Mouse (Mus musculus) embryonic facial prominence, embryonic 14.5 days (tissue): ENCODE results near the gene Lyve1. TPM values are rescaled to one million over a fixed set of nuclear protein-coding genes. Genes with fewer than 3 reads are reported as not detected.

ENCODE experiments used
- ATAC-seq: fragments of 200-750 bp; cut with Nextera tagmentation; 2 replicates; pipeline ENCODE4 v1.8.0; 2017; ENCODE audit warnings: low read depth, moderate number of reproducible peaks, moderate TSS enrichment
- DNase-seq: peaks from one replicate; pipeline ENCODE4 v3.0.0-alpha.2; 2015; ENCODE audit warnings: low spot score
- H3K27ac ChIP-seq: fragments of 300-500 bp; sonication (generic); replicated peaks from 2 replicates; pipeline ENCODE4 v1.5.1; 2014; ENCODE audit warnings: low read depth, mild to moderate bottlenecking, low read length, moderate library complexity
- H3K27me3 ChIP-seq: fragments of 300-500 bp; sonication (generic); replicated peaks from 2 replicates; pipeline ENCODE4 v1.6.1; 2014; ENCODE audit warnings: low read length; ENCODE audit not compliant: control insufficient read depth, insufficient read depth
- H3K36me3 ChIP-seq: fragments of 300-500 bp; sonication (generic); 2 replicates; pipeline ENCODE4 v1.6.1; 2014; ENCODE audit warnings: low read length, mixed read lengths; ENCODE audit not compliant: control insufficient read depth, insufficient read depth
- H3K4me1 ChIP-seq: fragments of 300-500 bp; sonication (generic); 2 replicates; pipeline ENCODE4 v1.6.1; 2014; ENCODE audit warnings: antibody characterized with exemption, low read length; ENCODE audit not compliant: control insufficient read depth, insufficient read depth
- H3K4me2 ChIP-seq: fragments of 300-500 bp; sonication (generic); 2 replicates; pipeline ENCODE4 v1.6.1; 2014; ENCODE audit warnings: low read depth, mild to moderate bottlenecking, low read length, moderate library complexity, mixed read lengths
- H3K4me3 ChIP-seq: fragments of 300-500 bp; sonication (generic); 2 replicates; pipeline ENCODE4 v1.5.1; 2014; ENCODE audit warnings: low read depth, mild to moderate bottlenecking, low read length
- H3K9ac ChIP-seq: fragments of 300-500 bp; sonication (generic); 2 replicates; pipeline ENCODE4 v1.6.1; 2014; ENCODE audit warnings: low read depth, mild to moderate bottlenecking, low read length, moderate library complexity, mixed read lengths
- H3K9me3 ChIP-seq: fragments of 300-500 bp; sonication (generic); 2 replicates; pipeline ENCODE4 v1.6.1; 2016; ENCODE audit warnings: low read length; ENCODE audit not compliant: control insufficient read depth
- WGBS: fragments of 180-500 bp; shearing (Covaris S2); extraction: QIAGEN DNeasy Blood & Tissue Kit; methylation state at CpG from one replicate; pipeline ENCODE4 v1.1.7; 2014; 5-methylcytosine and 5-hydroxymethylcytosine counted together
- polyA plus RNA-seq: library from polyadenylated mRNA; unstranded; fragments of >200 nt; fragmentation: Nextera tagmentation; extraction: Ambion mirVana; gene quantifications from 2 replicates; pipeline ENCODE4 v1.2.1, GENCODE M21; 2014

Lyve1 gene
- polyA plus RNA-seq, 1 experiment from 2014 or later = 20.1 TPM

DNA sequence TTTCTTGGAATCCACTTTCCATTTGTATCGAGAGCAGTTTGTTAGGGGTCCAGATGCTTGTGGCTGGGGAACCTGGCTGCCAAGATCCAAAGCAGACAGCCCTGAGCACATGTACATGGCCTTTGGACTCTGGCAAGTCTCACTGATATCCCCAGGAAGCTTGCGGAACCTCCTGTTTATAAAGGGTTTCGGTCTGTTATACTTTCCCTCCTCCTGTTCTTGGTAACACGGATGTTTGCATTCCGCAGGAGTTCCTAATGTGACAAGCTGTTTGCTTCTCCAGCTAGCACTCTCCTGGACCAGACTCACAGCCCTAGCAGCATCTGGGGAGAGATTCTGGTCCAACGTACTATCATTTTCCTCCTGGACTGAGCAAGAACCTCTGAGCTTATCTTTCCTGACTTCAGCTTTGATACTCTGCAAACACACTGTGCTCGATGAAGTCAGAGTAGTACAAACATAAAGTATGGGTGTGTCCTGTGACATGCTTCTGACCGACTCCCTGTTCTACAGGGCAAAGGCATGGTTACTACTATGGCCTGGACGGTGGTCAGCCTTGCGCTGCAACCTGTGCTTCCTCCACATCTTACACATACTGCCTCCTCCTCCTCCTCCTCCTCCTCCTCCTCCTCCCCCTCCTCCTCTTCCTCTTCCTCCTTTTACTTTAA is 31.0 kb upstream of the Lyve1 start:
- Histone ChIP-seq H3K36me3 (no peaks in the 10 kb centered on the region), H3K27ac (no peak overlapping the region), H3K9me3 (no peaks in the 10 kb centered on the region), H3K4me1 (no peaks in the 10 kb centered on the region), H3K4me3 (no peak overlapping the region), H3K9ac (no peak overlapping the region), H3K27me3 (no peaks in the 10 kb centered on the region), H3K4me2 (no peak overlapping the region)
- WGBS = 67% methylated on average over 10 of the region's 10 CpGs
- no peak for ATAC-seq
- peak; percentile 23 for DNase-seq

DNA sequence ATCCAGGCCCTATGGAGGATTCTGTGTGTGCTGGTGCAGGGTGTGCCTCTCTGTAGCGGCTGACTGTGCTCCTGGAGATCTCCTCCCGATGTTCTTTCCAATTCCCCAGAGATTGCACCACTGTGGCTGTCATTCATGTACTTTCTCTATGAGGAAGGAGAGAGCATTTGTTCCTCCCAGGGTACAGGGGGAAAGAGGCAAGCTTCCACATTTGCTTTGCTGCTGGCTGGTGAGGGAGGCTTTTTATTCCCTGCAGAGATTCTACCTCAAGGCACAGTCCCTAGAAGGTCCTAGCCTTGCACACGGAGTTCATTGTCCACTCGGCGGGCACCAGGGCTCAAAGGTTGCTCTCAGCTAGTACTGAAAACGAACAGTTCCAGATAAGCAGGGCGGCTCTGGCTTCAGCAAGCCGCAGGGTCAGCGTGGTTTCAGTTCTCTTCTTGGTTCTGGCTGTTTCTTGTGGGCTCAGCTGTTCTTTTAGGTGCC is 28.5 kb upstream of the Lyve1 start:
- no peaks in the 10 kb centered on the region for H3K27me3 ChIP-seq
- H3K27ac ChIP-seq = no peak overlapping the region
- no peaks in the 10 kb centered on the region for H3K9me3 ChIP-seq
- no peak overlapping the region for H3K4me3 ChIP-seq
- no peaks in the 10 kb centered on the region for H3K36me3 ChIP-seq
- H3K4me2 ChIP-seq = no peak overlapping the region
- 63% methylated on average over 9 of the region's 9 CpGs for WGBS
- DNase-seq = no peak
- no peak overlapping the region for H3K9ac ChIP-seq
- H3K4me1 ChIP-seq = no peaks in the 10 kb centered on the region
- no peak for ATAC-seq

DNA sequence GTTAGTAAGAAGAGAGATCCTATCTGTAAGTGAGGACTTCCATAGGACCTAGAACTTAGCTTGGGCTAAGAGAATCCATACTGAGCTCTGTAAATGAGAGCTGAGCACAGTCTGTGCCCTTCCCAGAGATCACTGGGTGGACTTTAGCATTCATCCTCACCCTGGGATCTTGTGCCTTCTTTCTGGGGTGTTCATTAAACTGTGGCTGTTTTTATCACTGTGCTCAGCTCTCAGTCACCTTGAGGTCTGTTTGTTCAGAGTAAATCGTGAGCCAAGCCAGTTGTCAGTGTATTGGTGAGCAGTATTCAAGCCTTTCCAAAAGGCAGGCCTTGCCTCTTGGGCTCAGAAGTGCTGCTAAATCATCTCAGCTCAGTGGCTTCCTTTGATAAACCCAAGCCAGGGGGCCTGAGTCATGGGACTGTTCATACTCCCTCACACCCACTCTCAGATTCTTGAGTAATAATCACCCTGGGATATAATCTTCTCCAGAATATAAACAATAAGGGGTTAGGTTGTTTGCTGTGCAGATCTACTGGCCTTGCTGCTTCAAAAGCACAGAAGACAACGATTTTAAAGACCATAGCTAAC is 18.8 kb upstream of the Lyve1 start:
- WGBS = 83% methylated on average over 2 of the region's 2 CpGs
- Histone ChIP-seq H3K9ac (no peak overlapping the region), H3K9me3 (no peaks in the 10 kb centered on the region), H3K4me2 (no peak overlapping the region), H3K36me3 (no peaks in the 10 kb centered on the region), H3K4me3 (no peak overlapping the region), H3K27ac (no peak overlapping the region), H3K4me1 (no peaks in the 10 kb centered on the region), H3K27me3 (no peaks in the 10 kb centered on the region)
- DNase-seq (no peak), ATAC-seq (no peak)

DNA sequence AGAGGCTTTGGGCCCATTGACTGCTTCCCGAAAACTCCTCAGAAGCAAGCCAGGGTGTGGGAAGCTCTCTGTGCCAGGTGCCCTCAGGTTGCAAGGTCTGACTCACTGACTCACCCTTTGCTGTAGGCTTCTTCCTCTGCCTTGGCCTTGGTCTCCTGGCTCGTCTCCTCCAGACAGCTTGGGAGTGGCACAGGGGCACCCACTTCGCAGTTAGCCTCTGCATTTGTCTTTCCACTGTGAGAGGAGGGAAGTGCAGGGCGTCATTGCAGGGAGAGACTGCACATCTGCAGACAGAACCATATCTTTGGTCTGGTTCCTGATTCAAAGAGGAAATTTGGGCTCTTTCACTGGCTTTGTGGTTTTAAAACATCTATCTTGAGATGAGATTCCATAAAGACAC is 15.0 kb upstream of the Lyve1 start:
- 86% methylated on average over 4 of the region's 4 CpGs for WGBS
- no peak overlapping the region for H3K27ac ChIP-seq
- no peak for ATAC-seq

DNA sequence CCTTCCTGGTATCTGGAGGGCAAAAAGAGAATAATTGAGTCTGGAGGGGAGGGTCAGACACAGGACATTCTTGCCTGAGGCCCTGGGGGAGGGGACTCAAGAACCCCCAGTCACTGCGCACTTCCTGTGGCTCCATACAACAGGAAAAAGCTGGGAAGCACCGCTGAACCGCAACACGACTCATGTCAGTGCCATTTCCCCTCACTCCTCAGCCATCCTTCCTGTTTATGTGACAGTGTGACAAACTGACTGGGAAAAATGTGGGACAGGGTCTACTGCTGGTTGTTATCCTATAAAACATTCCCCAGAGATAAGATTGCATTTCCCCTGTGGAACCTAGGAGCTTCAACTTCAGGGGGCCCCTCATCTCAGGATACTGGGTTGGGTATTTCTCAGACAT is 13.9 kb upstream of the Lyve1 start:
- Histone ChIP-seq H3K9ac (no peak overlapping the region), H3K4me3 (no peak overlapping the region), H3K4me1 (no peaks in the 10 kb centered on the region), H3K27ac (no peak overlapping the region), H3K27me3 (no peaks in the 10 kb centered on the region), H3K9me3 (no peaks in the 10 kb centered on the region), H3K36me3 (no peaks in the 10 kb centered on the region), H3K4me2 (no peak overlapping the region)
- peak; percentile 19 for DNase-seq
- no peak for ATAC-seq
- WGBS = 82% methylated on average over 4 of the region's 4 CpGs

More for the DNA sequence above, 15.0 kb upstream of the Lyve1 start:
- DNase-seq = no peak
- no peaks in the 10 kb centered on the region for H3K9me3 ChIP-seq
- H3K4me2 ChIP-seq = no peak overlapping the region
- H3K9ac ChIP-seq = no peak overlapping the region
- no peak overlapping the region for H3K4me3 ChIP-seq
- H3K4me1 ChIP-seq = no peaks in the 10 kb centered on the region
- H3K36me3 ChIP-seq = no peaks in the 10 kb centered on the region
- no peaks in the 10 kb centered on the region for H3K27me3 ChIP-seq

DNA sequence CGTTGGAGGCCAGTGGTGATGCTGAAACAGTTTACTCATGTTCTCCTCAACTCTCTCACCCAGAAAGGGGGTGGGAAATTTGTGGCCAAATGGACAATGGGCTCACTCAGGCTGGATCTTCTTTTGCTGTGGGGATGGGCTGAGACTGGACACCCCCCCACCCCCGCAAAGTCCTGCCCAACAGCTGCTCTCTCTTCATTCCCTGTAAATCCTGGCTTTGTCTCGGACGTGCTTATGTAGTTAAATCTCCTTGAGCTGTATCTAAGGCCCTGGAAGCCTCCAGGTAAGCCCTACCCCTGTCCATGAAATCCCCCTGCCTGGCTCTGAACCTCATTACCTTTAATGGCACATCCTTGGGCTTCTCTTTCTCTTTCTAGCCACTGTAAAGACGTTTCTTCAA is 5.8 kb upstream of the Lyve1 start:
- WGBS = 51% methylated on average over 5 of the region's 5 CpGs
- no peaks in the 10 kb centered on the region for H3K36me3 ChIP-seq
- no peaks in the 10 kb centered on the region for H3K9me3 ChIP-seq
- no peak overlapping the region for H3K4me2 ChIP-seq
- no peak overlapping the region for H3K9ac ChIP-seq
- ATAC-seq (no peak), DNase-seq (no peak)
- peaks cover 3% of the 10 kb centered on the region; the same call in 1 of the 2 replicates for H3K4me1 ChIP-seq
- H3K27ac ChIP-seq = no peak overlapping the region
- no peak overlapping the region for H3K4me3 ChIP-seq
- H3K27me3 ChIP-seq = no peaks in the 10 kb centered on the region

DNA sequence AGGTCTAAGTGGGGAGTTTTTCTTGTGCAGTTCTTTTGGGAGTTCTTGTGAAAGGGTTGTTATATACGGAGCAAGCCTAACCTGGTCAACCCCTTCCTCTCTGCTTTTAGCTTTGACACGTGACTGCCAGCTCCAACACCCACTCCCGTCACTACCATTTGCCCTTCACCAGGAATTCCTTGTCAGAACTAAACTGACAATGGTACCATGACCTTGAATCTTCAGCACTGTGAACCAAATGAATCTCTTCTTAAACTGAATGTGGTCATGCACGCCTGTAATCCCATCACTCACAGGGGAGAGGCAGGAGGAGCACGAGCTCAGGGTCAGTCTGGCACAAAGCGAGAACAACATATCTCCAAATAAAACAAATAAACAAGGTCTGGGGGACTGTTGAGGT is 4.1 kb upstream of the Lyve1 start:
- Histone ChIP-seq H3K27ac (no peak overlapping the region), H3K9ac (no peak overlapping the region), H3K4me1 (peaks cover 3% of the 10 kb centered on the region; the same call in 1 of the 2 replicates), H3K27me3 (no peaks in the 10 kb centered on the region), H3K4me3 (no peak overlapping the region), H3K4me2 (no peak overlapping the region), H3K36me3 (no peaks in the 10 kb centered on the region), H3K9me3 (no peaks in the 10 kb centered on the region)
- ATAC-seq (no peak), DNase-seq (no peak)
- WGBS = 86% methylated on average over 6 of the region's 6 CpGs

DNA sequence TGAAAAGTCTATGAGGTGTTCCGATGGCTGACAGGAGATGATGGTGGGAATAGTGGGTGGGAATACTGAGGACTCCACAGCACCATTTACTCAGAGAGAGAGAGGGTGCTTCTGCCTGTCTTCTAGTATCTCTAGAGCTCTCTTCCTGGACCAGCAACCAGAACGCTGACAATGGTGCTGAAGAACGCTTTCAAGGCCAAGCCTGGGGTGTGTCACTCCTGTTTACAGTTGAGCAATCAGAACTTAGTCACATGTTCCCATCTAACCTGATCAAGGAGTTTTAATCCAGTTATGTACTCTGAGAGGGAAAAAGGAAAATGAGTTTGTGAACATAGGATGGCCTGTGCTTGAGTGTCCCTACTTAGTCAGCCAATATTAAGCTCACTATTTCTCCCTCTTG is 3.0 kb upstream of the Lyve1 start:
- WGBS = 94% methylated on average over 3 of the region's 3 CpGs
- H3K9ac ChIP-seq = no peak overlapping the region
- H3K27ac ChIP-seq = no peak overlapping the region

DNA sequence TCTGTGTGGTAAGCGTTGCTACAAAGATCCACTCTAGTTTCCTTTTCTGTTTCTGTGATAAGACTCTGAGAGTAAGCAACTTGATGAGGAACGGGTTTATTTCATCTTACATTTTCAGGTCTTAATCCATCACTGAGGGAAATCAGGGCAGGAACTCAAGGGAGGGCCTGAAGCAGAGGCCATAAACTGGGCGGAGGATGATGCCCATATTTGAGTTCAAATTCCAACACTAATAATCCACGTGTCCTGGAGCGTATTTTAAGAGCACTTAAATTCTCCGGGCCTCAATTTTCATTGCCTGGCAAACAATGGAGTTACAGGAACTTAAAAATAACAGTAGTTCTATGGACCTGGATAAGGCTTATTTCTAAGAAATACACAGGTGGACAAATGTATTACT is 2.5 kb upstream of the Lyve1 start:
- H3K4me1 ChIP-seq = peaks cover 3% of the 10 kb centered on the region; the same call in 1 of the 2 replicates
- 78% methylated on average over 6 of the region's 6 CpGs for WGBS
- H3K9ac ChIP-seq = no peak overlapping the region
- no peak for DNase-seq
- ATAC-seq = no peak
- no peaks in the 10 kb centered on the region for H3K9me3 ChIP-seq
- no peak overlapping the region for H3K4me2 ChIP-seq
- no peaks in the 10 kb centered on the region for H3K27me3 ChIP-seq
- no peaks in the 10 kb centered on the region for H3K36me3 ChIP-seq
- no peak overlapping the region for H3K4me3 ChIP-seq
- H3K27ac ChIP-seq = no peak overlapping the region

More for the DNA sequence above, 3.0 kb upstream of the Lyve1 start:
- Histone ChIP-seq H3K4me1 (peaks cover 3% of the 10 kb centered on the region; the same call in 1 of the 2 replicates), H3K4me2 (no peak overlapping the region), H3K4me3 (no peak overlapping the region), H3K27me3 (no peaks in the 10 kb centered on the region), H3K36me3 (no peaks in the 10 kb centered on the region), H3K9me3 (no peaks in the 10 kb centered on the region)
- no peak for ATAC-seq
- no peak for DNase-seq
